Mouse (Mus musculus) CH12.LX (cell line): ENCODE measurements at regions not wholly inside any gene's neighbourhood (a gene's known extent, or its start where the extent isn't known, plus 50 kb on each side); places are given as distances from the start of the nearest gene placed in this dataset.

Source experiments
- DNase-seq: peaks from one replicate; pipeline ENCODE4 v3.0.0-alpha.2; 2013; ENCODE audit errors: extremely low read depth
- H3K27ac ChIP-seq: 2 replicates; pipeline ENCODE4 v1.5.1; 2012; ENCODE audit warnings: low read depth, mild to moderate bottlenecking, control low read depth, moderate library complexity; ENCODE audit not compliant: insufficient read depth
- H3K27me3 ChIP-seq: replicated peaks from 2 replicates; pipeline ENCODE3; 2012; ENCODE audit warnings: inconsistent platforms
- H3K36me3 ChIP-seq, 2 experiments: replicated peaks in 1 of 2; 2 replicates each; pipeline versions ENCODE3 to v1.6.1; 2012; ENCODE audit warnings: inconsistent platforms in 1 of 2, low read length in 1 of 2, mild to moderate bottlenecking in 1 of 2, mixed read lengths in 1 of 2, moderate library complexity in 1 of 2; ENCODE audit not compliant: control insufficient read depth in 1 of 2, insufficient read depth in 1 of 2
- H3K4me1 ChIP-seq, 2 experiments: 2 replicates each; pipeline ENCODE4 v1.6.1; 2012; ENCODE audit warnings: inconsistent platforms in 1 of 2, moderate library complexity in 1 of 2; ENCODE audit not compliant: insufficient read depth in 2 of 2, control insufficient read depth in 1 of 2
- H3K4me2 ChIP-seq: 2 replicates; pipeline ENCODE4 v1.6.1; 2012; ENCODE audit warnings: low read depth, mild to moderate bottlenecking, control low read depth; ENCODE audit not compliant: poor library complexity, insufficient read depth, severe bottlenecking
- H3K4me3 ChIP-seq, 3 experiments: fragments of 150-350 bp in 1 of 3; sonication (generic) in 1 of 3; replicated peaks in 1 of 3; 2 replicates each; pipeline versions ENCODE3 to v1.5.1; 2011 to 2012; ENCODE audit warnings: low read depth in 2 of 3, low read length in 2 of 3, mild to moderate bottlenecking in 2 of 3, moderate library complexity in 2 of 3, control low read depth in 1 of 3, improper control_type of control experiment in 1 of 3, inconsistent platforms in 1 of 3, mixed read lengths in 1 of 3; ENCODE audit not compliant: poor library complexity in 1 of 3
- H3K79me2 ChIP-seq: replicated peaks from 2 replicates; pipeline ENCODE4 v1.6.1; 2012; ENCODE audit warnings: mild to moderate bottlenecking, moderate library complexity; ENCODE audit not compliant: control insufficient read depth, poor library complexity, insufficient read depth, severe bottlenecking; ENCODE audit errors: extremely low read depth
- H3K9ac ChIP-seq: 2 replicates; pipeline ENCODE4 v1.6.1; 2012; ENCODE audit warnings: low read depth, mild to moderate bottlenecking, control low read depth, moderate library complexity; ENCODE audit not compliant: insufficient read depth
- H3K9me3 ChIP-seq: replicated peaks from 2 replicates; pipeline ENCODE3; 2012; ENCODE audit warnings: low read length, inconsistent platforms, mixed read lengths
- BHLHE40 ChIP-seq: IDR thresholded peaks from 2 replicates; pipeline ENCODE4 v1.6.1; 2011; ENCODE audit warnings: mild to moderate bottlenecking, low read depth, low read length, improper control_type of control experiment
- CTCF ChIP-seq, 2 experiments: IDR thresholded peaks in 1 of 2; conservative IDR thresholded peaks in 1 of 2; 2 replicates each; pipeline ENCODE4 v1.5.1; 2011 to 2012; ENCODE audit warnings: low read depth in 2 of 2, low read length in 2 of 2, improper control_type of control experiment in 1 of 2, inconsistent platforms in 1 of 2, mild to moderate bottlenecking in 1 of 2, moderate library complexity in 1 of 2
- E2F4 ChIP-seq: IDR thresholded peaks from 2 replicates; pipeline ENCODE4 v1.6.1; 2011; ENCODE audit warnings: low read depth, low read length, improper control_type of control experiment; ENCODE audit not compliant: insufficient replicate concordance
- ELF1 ChIP-seq: IDR thresholded peaks from 2 replicates; pipeline ENCODE4 v1.6.1; 2014; ENCODE audit warnings: low read depth, mild to moderate bottlenecking, inconsistent platforms, low read length, improper control_type of control experiment
- EP300 ChIP-seq: IDR thresholded peaks from 2 replicates; pipeline ENCODE4 v1.6.1; 2011; ENCODE audit warnings: low read length, improper control_type of control experiment
- ETS1 ChIP-seq: conservative IDR thresholded peaks from 2 replicates; pipeline ENCODE4 v1.6.1; 2012; ENCODE audit warnings: low read depth, mild to moderate bottlenecking, inconsistent platforms, low read length, improper control_type of control experiment, moderate library complexity
- IRF4 ChIP-seq: IDR thresholded peaks from 2 replicates; pipeline ENCODE4 v1.6.1; 2014; ENCODE audit warnings: low read depth, mild to moderate bottlenecking, inconsistent platforms, low read length, improper control_type of control experiment
- MAFK ChIP-seq: IDR thresholded peaks from 2 replicates; pipeline ENCODE4 v1.6.1; 2011; ENCODE audit warnings: low read length, improper control_type of control experiment; ENCODE audit not compliant: insufficient replicate concordance
- MAX ChIP-seq: IDR thresholded peaks from 2 replicates; pipeline ENCODE4 v1.6.1; 2011; ENCODE audit warnings: low read length, improper control_type of control experiment
- MEF2A ChIP-seq: IDR thresholded peaks from 2 replicates; pipeline ENCODE4 v1.6.1; 2014; ENCODE audit warnings: low read depth, mild to moderate bottlenecking, inconsistent platforms, low read length, improper control_type of control experiment, borderline replicate concordance
- MYC ChIP-seq: IDR thresholded peaks from 2 replicates; pipeline ENCODE4 v1.6.1; 2011; ENCODE audit warnings: low read depth, mild to moderate bottlenecking, improper control_type of control experiment, low read length
- PAX5 ChIP-seq: IDR thresholded peaks from 2 replicates; pipeline ENCODE4 v1.6.1; 2012; ENCODE audit warnings: low read length, inconsistent platforms, mixed read lengths
- POLR2AphosphoS2 ChIP-seq: IDR thresholded peaks from 2 replicates; pipeline ENCODE4 v1.6.1; 2011; ENCODE audit warnings: low read depth, low read length, improper control_type of control experiment
- RAD21 ChIP-seq: IDR thresholded peaks from 2 replicates; pipeline ENCODE4 v1.6.1; 2011; ENCODE audit warnings: low read depth, mild to moderate bottlenecking, low read length, improper control_type of control experiment, moderate library complexity
- TBP ChIP-seq: conservative IDR thresholded peaks from 2 replicates; pipeline ENCODE4 v1.6.1; 2011; ENCODE audit warnings: low read depth, low read length, improper control_type of control experiment
- TCF12 ChIP-seq: IDR thresholded peaks from 2 replicates; pipeline ENCODE4 v1.6.1; 2014; ENCODE audit warnings: low read depth, mild to moderate bottlenecking, inconsistent platforms, low read length, improper control_type of control experiment
- UBTF ChIP-seq: IDR thresholded peaks from 2 replicates; pipeline ENCODE4 v1.6.1; 2012; ENCODE audit warnings: low read depth, mild to moderate bottlenecking, inconsistent platforms, low read length, improper control_type of control experiment, moderate library complexity
- ZC3H11A ChIP-seq: IDR thresholded peaks from 2 replicates; pipeline ENCODE4 v1.6.1; 2012; ENCODE audit warnings: low read depth, mild to moderate bottlenecking, inconsistent platforms, low read length, improper control_type of control experiment
- ZKSCAN1 ChIP-seq: IDR thresholded peaks from 2 replicates; pipeline ENCODE4 v1.6.1; 2012; ENCODE audit warnings: low read depth, inconsistent platforms, low read length, improper control_type of control experiment, borderline replicate concordance
- ZMIZ1 ChIP-seq: IDR thresholded peaks from 2 replicates; pipeline ENCODE4 v1.6.1; 2012; ENCODE audit warnings: low read depth, mild to moderate bottlenecking, inconsistent platforms, low read length, improper control_type of control experiment
- ZNF384 ChIP-seq: IDR thresholded peaks from 2 replicates; pipeline ENCODE4 v1.6.1; 2012; ENCODE audit warnings: low read depth, low read length, improper control_type of control experiment, inconsistent platforms
- dilution Hi-C: fragments of 300-500 bp; cut with MboI; formaldehyde crosslinking; loops from 2 replicates; pipeline ENCODE4 v1.14.3; 2020; ENCODE audit warnings: low sequenced_read_pairs; ENCODE audit not compliant: extremely low pct_unique_long_range_greater_than_20kb, extremely low pct_ligation_motif_present
- in situ Hi-C: fragments of 300-500 bp; cut with MboI; formaldehyde crosslinking; loops from 3 replicates; pipeline ENCODE4 v1.14.3; 2019; ENCODE audit warnings: low sequenced_read_pairs, low pct_ligation_motif_present, low pct_unique_long_range_greater_than_20kb, mixed read lengths

DNA sequence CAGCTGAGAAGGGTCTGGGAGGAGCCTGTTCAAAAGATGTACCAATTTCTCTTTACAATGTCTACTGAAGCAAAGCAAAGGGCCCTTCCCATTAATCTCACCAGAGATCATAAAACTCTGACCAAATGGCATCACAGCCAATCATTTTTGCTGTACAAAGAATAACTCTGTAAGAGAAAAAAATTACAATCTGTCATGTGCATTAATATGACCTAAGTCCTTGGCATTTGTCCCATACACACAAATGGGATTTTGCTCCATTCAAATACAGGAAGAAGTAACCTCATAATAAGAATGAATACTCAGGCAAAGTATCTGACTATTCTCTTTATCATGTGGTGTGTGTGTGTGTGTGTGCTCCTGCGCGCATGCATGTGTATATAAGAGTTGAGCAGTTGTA, 192.5 kb upstream of the Tmc3 start:
- in situ Hi-C loops: no loop called here

DNA sequence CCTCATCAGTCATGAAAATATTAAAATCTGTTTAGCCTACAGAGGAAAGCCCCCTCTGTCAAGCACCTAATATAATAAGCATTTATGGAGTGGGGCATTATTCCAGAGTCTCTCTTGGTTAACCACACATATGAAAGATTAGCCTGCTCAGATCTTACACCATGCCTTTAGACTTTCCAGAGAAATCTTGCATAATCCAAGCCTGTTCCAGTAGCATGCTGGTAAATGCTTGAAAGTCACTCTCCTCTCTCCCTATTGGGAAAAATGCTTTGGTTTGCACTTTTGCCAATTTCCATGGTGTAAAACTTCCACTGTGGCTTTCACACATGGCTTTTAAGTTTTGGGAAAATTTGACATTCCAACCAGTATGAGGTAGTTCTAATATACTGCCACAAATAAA, 192.1 kb upstream of the Tmc3 start:
- Histone ChIP-seq H3K27ac (no peak overlapping the region), H3K79me2 (no peaks in the 10 kb centered on the region), H3K4me3 (no peak overlapping the region), H3K36me3 (no peaks in the 10 kb centered on the region), H3K9me3 (no peaks in the 10 kb centered on the region), H3K9ac (no peak overlapping the region), H3K4me1 (peaks cover 0 to 40% of the 10 kb centered on the region in 2 experiments; a peak in 2 of 4 replicates), H3K4me2 (no peak overlapping the region), H3K27me3 (no peaks in the 10 kb centered on the region)
- dilution Hi-C loops: no loop called here
- in situ Hi-C loops: no loop called here
- TF ChIP-seq TCF12 (no peak), CTCF (conservative IDR thresholded peaks at IDR 0.05 in 1 of 2, IDR thresholded peaks at IDR 0.05 in 1 of 2; ENCODE audit: low read depth in 2 of 2, low read length in 2 of 2) (no peak), MYC (no peak), ZC3H11A (no peak), ZMIZ1 (no peak), MAX (no peak), MAFK (no peak), UBTF (no peak), RAD21 (no peak), EP300 (no peak), E2F4 (no peak), PAX5 (no peak), TBP (no peak)
- DNase-seq: no peak

More for the DNA sequence above, 192.5 kb upstream of the Tmc3 start:
- dilution Hi-C loops: no loop called here
- DNase-seq: no peak
- TF ChIP-seq MEF2A (no peak), TBP (no peak), ZKSCAN1 (no peak)
- TF ChIP-seq, all 38 proteins: peak for 0
- Histone ChIP-seq H3K4me3 (no peak overlapping the region), H3K4me1 (peaks cover 0 to 40% of the 10 kb centered on the region in 2 experiments; a peak in 2 of 4 replicates), H3K36me3 (no peaks in the 10 kb centered on the region), H3K27me3 (no peaks in the 10 kb centered on the region), H3K4me2 (no peak overlapping the region), H3K27ac (no peak overlapping the region), H3K79me2 (no peaks in the 10 kb centered on the region), H3K9me3 (no peaks in the 10 kb centered on the region), H3K9ac (no peak overlapping the region)

DNA sequence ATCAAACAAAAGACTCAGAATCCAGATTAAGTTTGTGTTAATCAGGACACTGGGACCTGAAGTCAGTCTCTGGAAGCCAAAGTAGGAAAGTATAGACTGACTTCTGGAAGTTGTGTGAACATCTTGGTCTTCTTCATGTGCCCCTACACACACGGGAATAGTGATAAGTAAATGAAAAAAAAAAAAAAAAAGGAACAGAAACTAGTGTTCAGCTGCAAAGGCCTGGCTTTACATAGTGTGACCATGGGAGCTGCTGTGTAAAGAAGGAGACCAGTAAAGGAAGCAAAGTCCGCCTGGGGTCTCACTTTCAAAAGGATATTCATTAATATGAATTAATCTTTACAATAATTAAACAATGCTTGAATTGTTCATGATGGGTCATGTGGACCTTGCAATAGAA, 190.6 kb upstream of the Tmc3 start:
- DNase-seq: peak; percentile 22
- H3K9me3 ChIP-seq: no peaks in the 10 kb centered on the region
- H3K4me3 ChIP-seq: no peak overlapping the region
- TF ChIP-seq EP300 (peak; percentile 90), ETS1 (peak; percentile 27), BHLHE40 (peak; percentile 76), IRF4 (peak; percentile 90), POLR2AphosphoS2 (no peak), ZNF384 (peak; percentile 97), ELF1 (no peak)
- dilution Hi-C loops: no loop called here
- no peak overlapping the region for H3K4me2 ChIP-seq
- no peak overlapping the region for H3K27ac ChIP-seq
- peaks cover 0 to 40% of the 10 kb centered on the region in 2 experiments; a peak in 2 of 4 replicates for H3K4me1 ChIP-seq
- no peaks in the 10 kb centered on the region for H3K36me3 ChIP-seq
- H3K27me3 ChIP-seq: no peaks in the 10 kb centered on the region
- in situ Hi-C loops: no loop called here
- H3K79me2 ChIP-seq: no peaks in the 10 kb centered on the region
- no peak overlapping the region for H3K9ac ChIP-seq
